Mouse (Mus musculus) myocyte (in vitro differentiated cells): ENCODE data around the gene Adprh. TPM values are rescaled to one million over a fixed set of nuclear protein-coding genes. Genes with fewer than 3 reads are reported as not detected.

Experiments
- H3K27me3 ChIP-seq: one replicate; pipeline ENCODE4 v1.6.1; 2011; ENCODE audit not compliant: control insufficient read depth, insufficient read depth, insufficient read length
- H3K36me3 ChIP-seq: one replicate; pipeline ENCODE4 v1.6.1; 2011; ENCODE audit not compliant: control insufficient read depth, insufficient read depth
- H3K4me2 ChIP-seq: one replicate; pipeline ENCODE4 v1.6.1; 2011; ENCODE audit warnings: low read depth, control low read depth
- H3K4me3 ChIP-seq: one replicate; pipeline ENCODE4 v1.5.1; 2011; ENCODE audit warnings: mild to moderate bottlenecking, control low read depth, moderate library complexity
- H3K79me2 ChIP-seq: one replicate; pipeline ENCODE4 v1.6.1; 2011; ENCODE audit not compliant: control insufficient read depth, insufficient read depth
- H3ac ChIP-seq: one replicate; pipeline ENCODE4 v1.6.1; 2011; ENCODE audit not compliant: control insufficient read depth, insufficient read length
- CEBPB ChIP-seq: IDR thresholded peaks from 2 replicates; pipeline ENCODE4 v1.6.1; 2011; ENCODE audit warnings: mild to moderate bottlenecking, moderate library complexity; ENCODE audit not compliant: poor library complexity, insufficient read depth, severe bottlenecking
- E2F4 ChIP-seq: IDR thresholded peaks from one replicate; pipeline ENCODE4 v1.6.1; 2011; ENCODE audit warnings: mild to moderate bottlenecking, control low read depth, moderate library complexity; ENCODE audit not compliant: insufficient read depth
- MAX ChIP-seq: IDR thresholded peaks from one replicate; pipeline ENCODE4 v1.6.1; 2011; ENCODE audit warnings: low read depth, mild to moderate bottlenecking, control low read depth
- MYOD1 ChIP-seq, 3 experiments: IDR thresholded peaks; one replicate each; pipeline ENCODE4 v1.6.1; 2011; ENCODE audit warnings: control low read depth in 2 of 3, low read depth in 2 of 3, mild to moderate bottlenecking in 2 of 3, moderate library complexity in 1 of 3; ENCODE audit not compliant: insufficient read length in 2 of 3, control insufficient read depth in 1 of 3
- MYOG ChIP-seq, 3 experiments: IDR thresholded peaks; one replicate each; pipeline ENCODE4 v1.6.1; 2011; ENCODE audit warnings: control low read depth in 2 of 3, low read depth in 2 of 3, mild to moderate bottlenecking in 2 of 3; ENCODE audit not compliant: insufficient read length in 2 of 3, control insufficient read depth in 1 of 3, insufficient read depth in 1 of 3
- POLR2A ChIP-seq: IDR thresholded peaks from one replicate; pipeline ENCODE4 v1.6.1; 2011; ENCODE audit warnings: low read depth, mild to moderate bottlenecking, control low read depth, moderate library complexity; ENCODE audit not compliant: insufficient read length
- POLR2AphosphoS2 ChIP-seq: IDR thresholded peaks from one replicate; pipeline ENCODE4 v1.6.1; 2011; ENCODE audit warnings: low read depth, control low read depth; ENCODE audit not compliant: insufficient read length
- REST ChIP-seq: IDR thresholded peaks from one replicate; pipeline ENCODE4 v1.6.1; 2011; ENCODE audit warnings: mild to moderate bottlenecking, control low read depth, moderate library complexity; ENCODE audit not compliant: insufficient read depth, insufficient read length
- SRF ChIP-seq: IDR thresholded peaks from one replicate; pipeline ENCODE4 v1.6.1; 2011; ENCODE audit warnings: low read depth; ENCODE audit not compliant: control insufficient read depth, insufficient read length
- TCF12 ChIP-seq: IDR thresholded peaks from one replicate; pipeline ENCODE4 v1.6.1; 2011; ENCODE audit warnings: mild to moderate bottlenecking, control low read depth; ENCODE audit not compliant: poor library complexity, insufficient read depth, severe bottlenecking
- TCF3 ChIP-seq: IDR thresholded peaks from one replicate; pipeline ENCODE4 v1.6.1; 2011; ENCODE audit warnings: low read depth, control low read depth; ENCODE audit not compliant: insufficient read length
- USF1 ChIP-seq: IDR thresholded peaks from one replicate; pipeline ENCODE4 v1.6.1; 2011; ENCODE audit warnings: low read depth, mild to moderate bottlenecking, control low read depth, moderate library complexity
- polyA plus RNA-seq: library from polyadenylated mRNA; unstranded; fragments of >200 nt; fragmentation: generic; extraction: Trizol; gene quantifications from one replicate; pipeline ENCODE4 v1.2.1, GENCODE M21; 2012; ENCODE audit warnings: missing spikeins

Adprh gene
- polyA plus RNA-seq, 1 experiment, result 124 TPM

DNA sequence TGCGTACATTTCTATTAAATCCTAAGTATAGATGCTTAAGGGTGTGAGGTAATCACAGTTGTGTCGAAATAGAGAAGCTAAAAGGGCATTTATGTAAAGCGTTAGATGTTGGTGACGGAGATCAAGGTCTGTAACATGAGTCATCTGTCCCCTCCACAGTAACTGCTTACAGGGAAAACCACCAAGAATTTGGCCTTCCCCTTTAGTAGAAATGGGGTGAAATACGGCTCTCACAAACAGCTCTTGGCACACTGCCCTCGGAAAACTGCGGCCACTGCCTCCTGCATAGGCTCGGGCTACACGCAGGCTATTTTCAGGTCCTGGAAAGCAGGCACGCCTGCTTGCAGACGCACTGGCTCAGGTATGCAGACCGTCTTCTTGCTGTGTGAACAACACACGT, 56.3 kb downstream of the Adprh start:
- Histone ChIP-seq H3K4me3 (no peak overlapping the region), H3ac (no peak overlapping the region), H3K79me2 (no peaks in the 10 kb centered on the region), H3K4me2 (peak overlapping the region; percentile 69), H3K36me3 (no peaks in the 10 kb centered on the region), H3K27me3 (no peaks in the 10 kb centered on the region)
- no peak for TF ChIP-seq E2F4
- TF ChIP-seq MYOD1 (IDR thresholded peaks at IDR 0.05; ENCODE audit: control insufficient read depth in 1 of 3, insufficient read length in 2 of 3, low read depth in 2 of 3), result peak in 1 of 3 experiments; percentile 47
- no peak for TF ChIP-seq TCF12
- TF ChIP-seq CEBPB, result peak; percentile 83
- TF ChIP-seq TCF3, result no peak
- TF ChIP-seq MYOG (IDR thresholded peaks at IDR 0.05; ENCODE audit: control insufficient read depth in 1 of 3, insufficient read depth in 1 of 3, insufficient read length in 2 of 3, low read depth in 2 of 3), result peak in 1 of 3 experiments; percentile 53
- no peak for TF ChIP-seq USF1
- no peak for TF ChIP-seq POLR2AphosphoS2
- no peak for TF ChIP-seq MAX
- TF ChIP-seq POLR2A, result no peak
- no peak for TF ChIP-seq REST
- no peak for TF ChIP-seq SRF

DNA sequence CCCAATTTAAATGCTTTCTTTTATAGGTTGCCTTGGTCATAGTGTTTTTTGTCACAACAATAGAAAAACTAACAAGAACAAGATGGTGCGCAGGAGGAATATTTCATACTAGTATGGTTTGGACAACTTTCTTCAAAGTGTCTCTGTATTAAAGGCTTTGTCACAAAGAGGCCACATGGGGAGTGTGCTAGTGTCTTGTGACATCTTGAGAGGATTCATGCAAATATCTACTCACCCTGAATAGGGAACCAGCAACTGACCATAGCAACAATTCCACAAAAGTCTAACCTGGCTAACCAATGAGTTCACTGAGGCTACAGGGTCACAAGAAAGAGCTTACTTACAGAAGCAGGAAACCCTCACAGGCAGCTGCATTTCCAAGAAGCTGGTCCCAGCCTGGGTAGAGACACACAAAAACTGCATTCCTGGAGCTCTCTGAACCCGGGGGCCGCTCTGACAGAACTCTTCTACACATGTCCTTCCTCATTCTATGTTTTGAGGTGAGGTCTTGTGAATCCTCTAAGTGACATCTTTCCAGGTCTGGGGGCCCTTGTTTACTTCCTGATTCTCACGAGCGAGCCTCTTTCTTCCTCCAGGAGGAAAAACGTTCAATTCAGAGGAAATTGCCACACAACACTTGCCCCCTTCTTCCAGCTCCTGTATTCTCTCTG, 57.3 kb downstream of the Adprh start:
- no peaks in the 10 kb centered on the region for H3K36me3 ChIP-seq
- TF ChIP-seq E2F4 (no peak), MYOG (IDR thresholded peaks at IDR 0.05; ENCODE audit: control insufficient read depth in 1 of 3, insufficient read depth in 1 of 3, insufficient read length in 2 of 3, low read depth in 2 of 3) (no peak), CEBPB (no peak), POLR2AphosphoS2 (no peak), MAX (no peak), SRF (no peak), TCF12 (no peak)
- H3K79me2 ChIP-seq, result no peaks in the 10 kb centered on the region

DNA sequence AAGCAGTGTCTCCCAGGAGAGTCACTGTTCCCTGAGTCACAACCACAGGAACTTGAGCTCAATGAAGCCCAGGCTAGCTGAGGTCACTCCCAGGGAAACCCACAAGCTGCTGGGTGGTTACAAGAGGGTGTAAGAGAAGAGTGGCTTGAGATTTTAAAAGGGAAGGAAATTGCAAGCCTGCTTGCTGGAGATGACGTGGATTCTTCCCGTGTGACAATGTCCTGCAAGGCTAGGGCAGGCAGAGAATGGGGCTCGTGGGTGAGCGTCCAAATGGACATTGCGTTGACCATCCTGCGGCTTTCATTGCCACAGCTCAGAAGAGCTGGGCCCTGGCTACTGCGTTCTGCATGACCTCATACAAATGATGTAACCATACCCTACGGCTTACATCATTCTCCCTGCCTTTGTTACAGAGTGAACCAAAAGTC, 58.3 kb downstream of the Adprh start:
- Histone ChIP-seq H3K4me2 (peak overlapping the region; percentile 71), H3ac (no peak overlapping the region), H3K27me3 (no peaks in the 10 kb centered on the region), H3K36me3 (no peaks in the 10 kb centered on the region), H3K79me2 (no peaks in the 10 kb centered on the region), H3K4me3 (no peak overlapping the region)
- TF ChIP-seq CEBPB (peak; percentile 80), USF1 (no peak), REST (no peak), MYOD1 (IDR thresholded peaks at IDR 0.05; ENCODE audit: control insufficient read depth in 1 of 3, insufficient read length in 2 of 3, low read depth in 2 of 3) (peak in 1 of 3 experiments; percentile 14), TCF12 (no peak), E2F4 (no peak), TCF3 (no peak), POLR2AphosphoS2 (peak; percentile 43), MAX (no peak), POLR2A (peak; percentile 53), MYOG (IDR thresholded peaks at IDR 0.05; ENCODE audit: control insufficient read depth in 1 of 3, insufficient read depth in 1 of 3, insufficient read length in 2 of 3, low read depth in 2 of 3) (no peak), SRF (no peak)

More for the DNA sequence above, 57.3 kb downstream of the Adprh start:
- no peak overlapping the region for H3ac ChIP-seq
- H3K4me2 ChIP-seq, result peak overlapping the region; percentile 71
- H3K4me3 ChIP-seq, result no peak overlapping the region
- no peaks in the 10 kb centered on the region for H3K27me3 ChIP-seq

Other genes with a start within 250 kb of the Adprh start
- not detected for gene Nr1i2, start 157.9 kb downstream of the Adprh start, polyA plus RNA-seq
- 1.1 TPM for gene Maats1, start 110.6 kb downstream of the Adprh start, polyA plus RNA-seq
- gene Cox17, start 105.7 kb downstream of the Adprh start, polyA plus RNA-seq, result 653 TPM
- gene Gm21987, start 105.7 kb downstream of the Adprh start, polyA plus RNA-seq, result 0.16 TPM
- gene Popdc2, start 90.5 kb downstream of the Adprh start, polyA plus RNA-seq, result 10.5 TPM
- gene Pla1a, start 19.6 kb downstream of the Adprh start, polyA plus RNA-seq, result 13.9 TPM
- 27.1 TPM for gene Cd80, start 2.9 kb upstream of the Adprh start, polyA plus RNA-seq
- 41.4 TPM for gene Timmdc1, start 70.0 kb upstream of the Adprh start, polyA plus RNA-seq
- 25.5 TPM for gene Poglut1, start 97.6 kb upstream of the Adprh start, polyA plus RNA-seq
- 36.8 TPM for gene Tmem39a, start 106.0 kb upstream of the Adprh start, polyA plus RNA-seq